Mouse (Mus musculus): ENCODE results near the gene Rgs17. TPM values are rescaled to one million over a fixed set of nuclear protein-coding genes. Genes with fewer than 3 reads are reported as not detected.
"Not testable (repeated sequence)": the region's sequence is repeated elsewhere in the genome, so short reads cannot be mapped to it uniquely, and the experiment has no call there.

Rgs17 gene
- polyA plus RNA-seq (2012; rRNA removed): 0.26 TPM in 2 replicates

DNA sequence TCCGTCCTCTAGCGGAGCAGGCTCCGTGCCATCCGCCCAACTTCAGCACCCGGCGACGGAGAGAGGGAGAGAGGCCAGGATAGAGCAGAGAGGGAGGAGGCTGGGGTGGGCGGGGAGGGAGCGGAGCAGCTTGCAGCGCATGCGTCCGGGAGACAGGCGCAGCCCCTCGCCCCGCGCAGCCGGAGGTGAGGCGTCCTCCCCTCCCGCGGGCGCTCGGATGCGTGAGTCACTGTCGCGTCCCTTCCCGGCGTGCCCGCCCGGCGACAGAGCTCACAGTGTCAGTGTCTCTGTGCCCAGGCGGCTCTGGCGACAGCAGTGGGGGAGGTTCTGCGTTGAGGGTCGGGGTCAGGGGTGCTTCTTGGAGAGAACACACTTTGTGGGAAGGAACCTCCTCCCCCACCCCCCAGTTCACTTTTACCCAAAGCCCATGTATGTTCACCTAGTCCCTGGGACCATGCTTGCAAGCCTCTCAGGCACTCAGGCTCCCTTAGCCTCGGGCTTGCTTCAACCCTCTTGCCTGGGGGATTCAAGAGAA lies at the start of gene Rgs17:
TSS of gene Rgs17 (minus strand) at position 107 of the 535 bp plus-strand sequence.
- H3K27me3 ChIP-seq (ENCODE audit: control insufficient read depth, insufficient read depth, low read length): peaks cover 3% of the 10 kb centered on the region; the same call in 1 of the 2 replicates
- 2% methylated on average over 30 of the region's 35 CpGs for WGBS
- no peak for TF ChIP-seq POLR2A (IDR thresholded peaks at IDR 0.05; ENCODE audit: control insufficient read depth, extremely low read depth, insufficient read depth, low read length, poor library complexity)
- H3K27ac ChIP-seq (ENCODE audit: control insufficient read depth, insufficient read depth, low read length): no peak within 1 kb of the TSS
- no peaks in the 10 kb centered on the region for H3K4me1 ChIP-seq (replicated peaks; ENCODE audit: control insufficient read depth, insufficient read depth, low read length)
- H3K4me3 ChIP-seq (ENCODE audit: control insufficient read depth, insufficient read depth, low read length): 0 out of 2 replicates have a peak within 1 kb of the TSS, but pooled peaks have one; percentile 9
- DNase-seq: no peak
- H3K36me3 ChIP-seq (ENCODE audit: control insufficient read depth, insufficient read depth, low read length): no peaks in the 10 kb centered on the region

DNA sequence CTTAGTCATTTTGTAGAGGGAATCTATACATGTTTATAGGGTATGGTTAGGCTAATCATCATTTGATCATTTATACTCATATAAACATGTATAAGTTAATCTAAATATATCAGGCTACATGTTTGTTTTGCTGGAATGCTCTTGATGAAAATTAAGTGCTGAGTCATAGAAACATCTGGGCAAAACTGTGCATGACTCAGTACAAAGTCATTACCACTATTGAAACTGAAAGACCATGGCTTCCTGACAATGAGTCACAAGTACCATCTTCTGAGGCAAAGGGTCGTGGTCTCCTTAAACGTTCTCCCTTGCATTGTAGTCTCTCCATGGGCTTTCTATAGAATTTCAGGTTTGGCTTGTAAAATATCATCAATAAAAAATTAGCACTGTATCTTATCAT lies 45.5 kb upstream of the Rgs17 start:
- Histone ChIP-seq H3K36me3 (ENCODE audit: control insufficient read depth, insufficient read depth, low read length) (no peaks in the 10 kb centered on the region), H3K4me1 (replicated peaks; ENCODE audit: control insufficient read depth, insufficient read depth, low read length) (no peaks in the 10 kb centered on the region), H3K4me3 (ENCODE audit: control insufficient read depth, insufficient read depth, low read length) (no peak overlapping the region), H3K27me3 (ENCODE audit: control insufficient read depth, insufficient read depth, low read length) (no peaks in the 10 kb centered on the region), H3K27ac (ENCODE audit: control insufficient read depth, insufficient read depth, low read length) (no peak overlapping the region)
- 48% methylated on average over 2 of the region's 2 CpGs for WGBS
- TF ChIP-seq POLR2A (IDR thresholded peaks at IDR 0.05; ENCODE audit: control insufficient read depth, extremely low read depth, insufficient read depth, low read length, poor library complexity) (no peak), CTCF (IDR thresholded peaks at IDR 0.05; ENCODE audit: borderline replicate concordance, control insufficient read depth, extremely low read depth, insufficient read depth, low read length, poor library complexity) (no peak)
- DNase-seq: no peak

DNA sequence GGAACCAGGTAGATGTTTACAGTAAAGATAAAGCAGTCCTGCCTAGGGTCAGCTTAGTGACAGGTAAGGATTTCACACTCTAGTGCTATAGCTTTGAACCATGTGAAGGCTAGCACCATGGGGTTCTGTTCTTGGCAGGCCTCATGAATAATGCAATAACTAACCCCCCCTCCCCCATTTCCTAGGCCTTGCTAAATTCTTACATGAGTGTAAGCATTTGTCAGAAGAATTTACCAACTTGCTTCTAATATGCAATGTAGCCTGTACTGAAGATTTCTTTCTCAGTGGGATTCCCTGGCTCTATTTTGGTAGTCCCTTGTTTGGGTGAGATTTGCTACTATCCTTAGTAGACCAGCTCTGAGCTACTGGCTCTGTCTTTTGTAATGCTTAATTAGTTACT lies 31.6 kb upstream of the Rgs17 start:
- DNase-seq; H3K4me1 ChIP-seq (replicated peaks; ENCODE audit: control insufficient read depth, insufficient read depth, low read length); H3K27me3 ChIP-seq (ENCODE audit: control insufficient read depth, insufficient read depth, low read length); H3K36me3 ChIP-seq (ENCODE audit: control insufficient read depth, insufficient read depth, low read length); H3K27ac ChIP-seq (ENCODE audit: control insufficient read depth, insufficient read depth, low read length); H3K4me3 ChIP-seq (ENCODE audit: control insufficient read depth, insufficient read depth, low read length): not testable (repeated sequence)

DNA sequence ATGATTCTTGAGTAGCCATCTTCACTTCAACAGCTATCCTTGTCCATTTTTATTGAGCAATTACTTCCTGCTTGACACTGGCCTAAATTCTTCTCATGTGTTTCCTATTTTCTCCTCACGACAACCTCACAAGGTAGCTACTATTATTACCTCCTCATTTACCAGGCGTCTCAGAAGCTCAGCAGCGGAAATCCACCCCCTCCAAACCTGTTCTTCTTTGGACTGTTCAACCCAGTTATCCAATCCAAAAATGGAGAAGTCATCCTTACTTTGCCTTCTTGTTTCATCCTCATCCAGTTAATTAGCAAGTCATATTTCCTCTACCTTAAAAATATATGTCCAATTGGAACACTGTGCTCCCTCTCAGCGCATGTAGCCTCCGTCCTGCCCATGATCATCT lies 2.1 kb upstream of the Rgs17 start:
- Histone ChIP-seq H3K4me3 (ENCODE audit: control insufficient read depth, insufficient read depth, low read length) (no peak overlapping the region), H3K27me3 (ENCODE audit: control insufficient read depth, insufficient read depth, low read length) (peaks cover 3% of the 10 kb centered on the region; the same call in 1 of the 2 replicates), H3K27ac (ENCODE audit: control insufficient read depth, insufficient read depth, low read length) (no peak overlapping the region), H3K36me3 (ENCODE audit: control insufficient read depth, insufficient read depth, low read length) (no peaks in the 10 kb centered on the region), H3K4me1 (replicated peaks; ENCODE audit: control insufficient read depth, insufficient read depth, low read length) (no peaks in the 10 kb centered on the region)
- TF ChIP-seq CTCF (IDR thresholded peaks at IDR 0.05; ENCODE audit: borderline replicate concordance, control insufficient read depth, extremely low read depth, insufficient read depth, low read length, poor library complexity) (no peak), POLR2A (IDR thresholded peaks at IDR 0.05; ENCODE audit: control insufficient read depth, extremely low read depth, insufficient read depth, low read length, poor library complexity) (no peak)
- WGBS: 89% methylated on average over 5 of the region's 5 CpGs
- DNase-seq: no peak

DNA sequence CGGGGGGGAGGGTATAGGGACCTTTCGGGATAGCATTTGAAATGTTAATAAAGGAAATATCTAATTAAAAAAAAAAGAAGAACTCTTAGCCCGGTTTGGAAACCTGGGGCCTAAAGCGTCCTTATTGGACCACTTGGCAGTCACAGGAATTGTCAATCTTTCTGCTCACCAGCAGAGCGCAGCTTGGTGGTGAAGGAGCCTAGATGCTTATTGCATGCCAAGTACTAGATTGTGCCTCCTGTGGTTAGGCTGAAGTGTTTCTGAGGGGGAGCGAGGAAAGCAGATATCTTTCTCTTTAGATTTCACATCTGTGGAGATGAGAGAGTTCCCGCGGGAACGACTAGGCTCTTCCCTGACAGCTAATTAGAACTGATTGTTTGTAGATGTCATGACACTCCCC lies 896 bp upstream of the Rgs17 start:
- DNase-seq: no peak
- Histone ChIP-seq H3K4me1 (replicated peaks; ENCODE audit: control insufficient read depth, insufficient read depth, low read length) (no peaks in the 10 kb centered on the region), H3K36me3 (ENCODE audit: control insufficient read depth, insufficient read depth, low read length) (no peaks in the 10 kb centered on the region), H3K27me3 (ENCODE audit: control insufficient read depth, insufficient read depth, low read length) (peaks cover 3% of the 10 kb centered on the region; the same call in 1 of the 2 replicates), H3K4me3 (ENCODE audit: control insufficient read depth, insufficient read depth, low read length) (no peak overlapping the region), H3K27ac (ENCODE audit: control insufficient read depth, insufficient read depth, low read length) (no peak overlapping the region)
- WGBS: 21% methylated on average over 9 of the region's 9 CpGs
- TF ChIP-seq CTCF (IDR thresholded peaks at IDR 0.05; ENCODE audit: borderline replicate concordance, control insufficient read depth, extremely low read depth, insufficient read depth, low read length, poor library complexity): no peak
- no peak for TF ChIP-seq POLR2A (IDR thresholded peaks at IDR 0.05; ENCODE audit: control insufficient read depth, extremely low read depth, insufficient read depth, low read length, poor library complexity)

DNA sequence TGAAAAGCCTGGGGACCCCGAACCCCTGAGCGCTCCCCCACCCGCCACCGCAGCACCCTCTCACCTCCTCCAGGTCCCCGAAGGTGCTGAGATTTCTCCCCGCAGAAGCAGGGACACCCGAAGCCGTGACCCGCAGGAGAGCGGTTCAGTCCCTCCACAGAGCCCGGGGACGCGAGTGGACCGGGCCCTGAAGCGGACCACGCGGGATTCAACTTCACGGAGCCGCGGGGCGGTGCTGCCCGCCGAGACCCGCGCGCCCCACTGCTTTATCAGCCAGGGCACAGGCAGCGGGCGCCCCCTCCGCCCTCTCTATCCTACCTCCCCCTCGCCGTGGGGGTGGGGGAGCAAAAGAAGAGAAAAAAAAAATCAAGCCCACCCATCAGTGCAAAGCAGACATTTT lies 429 bp downstream of the Rgs17 start:
- Histone ChIP-seq H3K27me3 (ENCODE audit: control insufficient read depth, insufficient read depth, low read length) (peaks cover 3% of the 10 kb centered on the region; the same call in 1 of the 2 replicates), H3K27ac (ENCODE audit: control insufficient read depth, insufficient read depth, low read length) (no peak overlapping the region), H3K36me3 (ENCODE audit: control insufficient read depth, insufficient read depth, low read length) (no peaks in the 10 kb centered on the region), H3K4me3 (ENCODE audit: control insufficient read depth, insufficient read depth, low read length) (0 out of 2 replicates have a peak overlapping the region, but pooled peaks have one; percentile 9), H3K4me1 (replicated peaks; ENCODE audit: control insufficient read depth, insufficient read depth, low read length) (no peaks in the 10 kb centered on the region)
- WGBS: 3% methylated on average over 31 of the region's 31 CpGs
- no peak for DNase-seq
- TF ChIP-seq CTCF (IDR thresholded peaks at IDR 0.05; ENCODE audit: borderline replicate concordance, control insufficient read depth, extremely low read depth, insufficient read depth, low read length, poor library complexity): no peak

DNA sequence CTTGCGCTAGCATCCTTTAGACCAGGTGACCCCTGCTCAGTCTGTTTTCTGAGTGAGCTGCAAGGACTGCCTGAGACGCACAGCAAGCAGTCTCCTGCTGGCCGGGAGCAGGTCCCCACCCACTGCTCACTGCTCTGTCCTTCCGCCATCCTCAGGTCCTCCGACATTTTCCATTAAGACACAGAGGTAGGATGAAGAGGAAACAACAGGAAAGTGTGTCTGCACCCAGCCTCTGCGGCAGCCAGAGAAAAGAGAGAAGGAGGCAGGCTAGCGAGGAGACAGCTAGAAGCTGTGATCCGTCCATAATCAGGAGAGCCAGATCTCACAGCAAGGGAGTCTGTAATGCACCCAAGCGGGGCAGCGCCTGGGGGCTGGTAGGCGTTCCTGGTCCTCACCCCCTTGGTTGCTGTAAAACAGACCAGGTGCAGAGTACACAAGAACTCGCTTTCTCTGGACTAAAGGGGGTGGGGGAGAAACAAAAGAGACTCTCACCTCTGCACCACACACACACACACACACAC lies 1.1 kb downstream of the Rgs17 start:
- 5% methylated on average over 12 of the region's 12 CpGs for WGBS
- TF ChIP-seq POLR2A (IDR thresholded peaks at IDR 0.05; ENCODE audit: control insufficient read depth, extremely low read depth, insufficient read depth, low read length, poor library complexity): no peak
- TF ChIP-seq CTCF (IDR thresholded peaks at IDR 0.05; ENCODE audit: borderline replicate concordance, control insufficient read depth, extremely low read depth, insufficient read depth, low read length, poor library complexity): no peak
- Histone ChIP-seq H3K36me3 (ENCODE audit: control insufficient read depth, insufficient read depth, low read length) (no peaks in the 10 kb centered on the region), H3K27me3 (ENCODE audit: control insufficient read depth, insufficient read depth, low read length) (peaks cover 3% of the 10 kb centered on the region; the same call in 1 of the 2 replicates), H3K4me1 (replicated peaks; ENCODE audit: control insufficient read depth, insufficient read depth, low read length) (no peaks in the 10 kb centered on the region), H3K4me3 (ENCODE audit: control insufficient read depth, insufficient read depth, low read length) (no peak overlapping the region), H3K27ac (ENCODE audit: control insufficient read depth, insufficient read depth, low read length) (no peak overlapping the region)
- no peak for DNase-seq
